Mouse (Mus musculus): ENCODE measurements around the gene Ipmk. TPM values are rescaled to one million over a fixed set of nuclear protein-coding genes. Genes with fewer than 3 reads are reported as not detected.

The Ipmk gene
- polyA plus RNA-seq, 1 experiment, result 31.1 TPM

DNA sequence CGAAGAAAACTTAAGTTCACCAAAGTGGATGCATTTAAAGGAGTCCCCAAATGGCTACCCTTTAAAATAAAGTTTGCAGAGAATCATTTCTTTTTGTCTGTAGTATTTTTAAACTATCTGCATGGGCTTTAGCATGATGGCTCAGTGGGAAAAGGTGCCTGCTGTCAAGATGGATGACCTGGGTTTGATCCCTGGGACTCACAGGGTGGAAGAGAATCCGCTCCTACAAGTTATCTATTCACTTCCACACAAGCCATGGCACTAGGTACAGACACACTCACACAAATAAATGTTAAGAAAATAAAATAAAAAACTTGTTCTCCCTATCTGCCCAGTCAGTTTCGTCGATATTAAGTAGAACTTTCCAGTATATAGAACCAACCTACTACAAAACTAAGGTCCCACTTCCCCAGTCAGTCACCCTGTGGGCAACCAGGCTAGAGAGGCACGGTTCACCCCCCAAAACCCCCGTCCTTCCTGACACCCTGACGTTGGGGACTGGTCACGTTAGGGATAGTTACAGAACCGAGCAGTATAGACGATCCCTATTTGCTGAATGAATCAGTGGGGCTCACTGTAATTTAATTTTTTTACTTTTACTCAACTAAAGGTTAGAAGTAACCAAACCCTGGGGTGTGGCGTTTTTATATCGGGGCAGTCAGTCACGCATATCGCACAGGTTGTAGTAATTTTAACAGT is 3.8 kb upstream of the Ipmk start:
- Histone ChIP-seq H3K27ac (ENCODE audit: insufficient read depth, low read depth, low read length) (peak overlapping the region; percentile 96), H3K27me3 (replicated peaks; ENCODE audit: control insufficient read depth, insufficient read depth, low read length) (no peaks in the 10 kb centered on the region), H3K4me1 (ENCODE audit: control insufficient read depth, insufficient read depth, low read length) (peaks cover 35% of the 10 kb centered on the region), H3K36me3 (ENCODE audit: control insufficient read depth, insufficient read depth, low read length) (no peaks in the 10 kb centered on the region), H3K4me3 (ENCODE audit: insufficient read depth, low read depth, low read length) (peak overlapping the region; percentile 85)
- 22% methylated on average over 14 of the region's 14 CpGs for WGBS
- no peak for DNase-seq
- TF ChIP-seq POLR2A (IDR thresholded peaks at IDR 0.05; ENCODE audit: low read depth, low read length) (no peak), CTCF (conservative IDR thresholded peaks at IDR 0.05; ENCODE audit: insufficient read depth, insufficient read length, low read depth, low read length) (no peak)

DNA sequence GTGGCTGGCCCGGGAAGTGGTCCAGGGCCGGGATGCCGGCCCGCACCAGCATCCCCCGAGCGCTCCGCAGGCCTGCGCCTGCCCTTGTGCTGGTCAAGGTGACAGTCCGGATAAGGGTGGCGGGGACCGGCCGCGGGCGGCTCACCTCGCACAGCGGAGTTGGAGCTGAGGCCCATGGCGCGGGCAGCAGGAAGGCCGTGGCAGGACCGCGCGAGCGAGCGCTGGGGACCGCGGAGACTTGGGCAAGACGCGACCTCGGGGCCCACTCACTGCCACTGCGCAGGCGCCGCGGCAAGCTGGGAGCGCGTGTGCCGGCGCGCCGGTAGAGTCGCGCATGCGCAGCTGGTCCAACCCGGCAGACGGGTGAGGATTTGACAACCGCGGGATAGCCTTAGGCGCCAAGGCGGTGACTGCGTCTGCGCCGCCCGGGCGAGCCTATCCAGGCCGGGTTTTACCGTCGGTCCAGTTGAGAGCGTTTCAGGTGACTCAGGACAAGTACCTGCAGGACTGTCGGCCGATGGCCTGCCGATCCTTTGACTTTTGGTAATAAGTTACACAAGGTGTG is 2.9 kb upstream of the Ipmk start, which contains the start of gene Cisd1:
TSS of gene Cisd1 (minus strand) at position 376 of the 565 bp plus-strand sequence.
- TF ChIP-seq CTCF (conservative IDR thresholded peaks at IDR 0.05; ENCODE audit: insufficient read depth, insufficient read length, low read depth, low read length) (no peak), POLR2A (IDR thresholded peaks at IDR 0.05; ENCODE audit: low read depth, low read length) (peak; percentile 42)
- peaks cover 31% of the 10 kb centered on the region for H3K4me1 ChIP-seq (ENCODE audit: control insufficient read depth, insufficient read depth, low read length)
- H3K27ac ChIP-seq (ENCODE audit: insufficient read depth, low read depth, low read length), result peak within 1 kb of the TSS; percentile 96
- no peaks in the 10 kb centered on the region for H3K27me3 ChIP-seq (replicated peaks; ENCODE audit: control insufficient read depth, insufficient read depth, low read length)
- peak; percentile 98 for DNase-seq
- H3K4me3 ChIP-seq (ENCODE audit: insufficient read depth, low read depth, low read length), result peak within 1 kb of the TSS; percentile 85
- H3K36me3 ChIP-seq (ENCODE audit: control insufficient read depth, insufficient read depth, low read length), result no peaks in the 10 kb centered on the region
- 1% methylated on average over 60 of the region's 60 CpGs for WGBS

- WGBS, result 39% methylated on average over 2 of the region's 2 CpGs
- no peaks in the 10 kb centered on the region for H3K36me3 ChIP-seq (ENCODE audit: control insufficient read depth, insufficient read depth, low read length)
- TF ChIP-seq POLR2A (IDR thresholded peaks at IDR 0.05; ENCODE audit: low read depth, low read length), result no peak
- peaks cover 18% of the 10 kb centered on the region for H3K4me1 ChIP-seq (ENCODE audit: control insufficient read depth, insufficient read depth, low read length)
- H3K4me3 ChIP-seq (ENCODE audit: insufficient read depth, low read depth, low read length), result no peak overlapping the region
- DNase-seq, result no peak
- no peaks in the 10 kb centered on the region for H3K27me3 ChIP-seq (replicated peaks; ENCODE audit: control insufficient read depth, insufficient read depth, low read length)
- H3K27ac ChIP-seq (ENCODE audit: insufficient read depth, low read depth, low read length), result no peak overlapping the region
Measured at GRCm38 (mm10) chr10:71346106-71346505, 1.5 kb upstream of the Ipmk start.

- peak; percentile 69 for DNase-seq
- peak overlapping the region; percentile 58 for H3K27ac ChIP-seq (ENCODE audit: insufficient read depth, low read depth, low read length)
- 12% methylated on average over 13 of the region's 13 CpGs for WGBS
- TF ChIP-seq POLR2A (IDR thresholded peaks at IDR 0.05; ENCODE audit: low read depth, low read length) (no peak), CTCF (conservative IDR thresholded peaks at IDR 0.05; ENCODE audit: insufficient read depth, insufficient read length, low read depth, low read length) (peak; percentile 22; the same call in 1 of the 2 replicates)
- H3K4me1 ChIP-seq (ENCODE audit: control insufficient read depth, insufficient read depth, low read length), result peaks cover 12% of the 10 kb centered on the region
- H3K36me3 ChIP-seq (ENCODE audit: control insufficient read depth, insufficient read depth, low read length), result no peaks in the 10 kb centered on the region
- H3K27me3 ChIP-seq (replicated peaks; ENCODE audit: control insufficient read depth, insufficient read depth, low read length), result no peaks in the 10 kb centered on the region
- H3K4me3 ChIP-seq (ENCODE audit: insufficient read depth, low read depth, low read length), result peak overlapping the region; percentile 65
Measured at GRCm38 (mm10) chr10:71346722-71347508, 648 bp upstream of the Ipmk start.

DNA sequence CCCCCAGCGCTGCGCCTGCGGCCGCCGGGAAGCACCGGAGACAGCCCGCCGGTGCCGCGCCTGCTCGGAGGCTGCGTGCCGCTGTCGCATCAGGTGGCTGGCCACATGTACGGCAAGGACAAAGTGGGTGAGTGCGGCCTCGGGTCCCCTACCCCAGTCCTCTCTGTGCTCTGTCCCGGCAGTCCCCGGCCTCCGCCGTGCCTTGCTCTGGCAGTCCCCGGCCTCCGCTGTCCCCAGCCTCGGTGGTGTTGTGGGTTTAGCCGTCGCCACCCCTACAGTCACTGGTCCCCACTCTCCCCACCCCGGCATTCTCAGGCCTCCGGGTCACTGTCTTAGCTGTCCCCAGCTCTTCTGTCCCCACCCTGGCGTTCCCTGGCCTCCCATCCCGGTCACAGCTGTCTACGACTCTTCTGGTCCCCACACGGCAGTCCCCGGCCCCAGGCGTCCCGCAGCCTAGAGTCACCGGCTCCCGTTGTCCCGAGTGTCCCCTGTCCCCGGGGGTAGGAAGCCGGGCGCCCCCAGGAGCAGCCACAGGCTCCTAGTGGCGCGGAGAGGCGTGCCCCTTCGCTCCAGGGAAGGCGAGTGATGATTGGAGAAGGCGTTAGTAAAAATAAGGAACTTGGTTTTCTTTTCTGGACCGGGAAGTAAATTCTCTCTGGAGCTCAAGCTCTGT is 537 bp downstream of the Ipmk start:
- no peaks in the 10 kb centered on the region for H3K27me3 ChIP-seq (replicated peaks; ENCODE audit: control insufficient read depth, insufficient read depth, low read length)
- H3K4me1 ChIP-seq (ENCODE audit: control insufficient read depth, insufficient read depth, low read length), result peaks cover 8% of the 10 kb centered on the region
- TF ChIP-seq CTCF (conservative IDR thresholded peaks at IDR 0.05; ENCODE audit: insufficient read depth, insufficient read length, low read depth, low read length) (no peak), POLR2A (IDR thresholded peaks at IDR 0.05; ENCODE audit: low read depth, low read length) (no peak)
- 2% methylated on average over 48 of the region's 48 CpGs for WGBS
- H3K36me3 ChIP-seq (ENCODE audit: control insufficient read depth, insufficient read depth, low read length), result no peaks in the 10 kb centered on the region
- peak overlapping the region; percentile 79 for H3K4me3 ChIP-seq (ENCODE audit: insufficient read depth, low read depth, low read length)
- DNase-seq, result peak; percentile 59
- H3K27ac ChIP-seq (ENCODE audit: insufficient read depth, low read depth, low read length), result peak overlapping the region; percentile 77

GRCm38 (mm10) chr10:71348637-71349280 is 1.2 kb downstream of the Ipmk start:
- 9% methylated on average over 16 of the region's 16 CpGs for WGBS
- peak overlapping the region; percentile 79 for H3K4me3 ChIP-seq (ENCODE audit: insufficient read depth, low read depth, low read length)
- no peak for DNase-seq
- TF ChIP-seq CTCF (conservative IDR thresholded peaks at IDR 0.05; ENCODE audit: insufficient read depth, insufficient read length, low read depth, low read length) (no peak), POLR2A (IDR thresholded peaks at IDR 0.05; ENCODE audit: low read depth, low read length) (no peak)
- no peak overlapping the region; the same call in 1 of the 2 replicates for H3K27ac ChIP-seq (ENCODE audit: insufficient read depth, low read depth, low read length)
- H3K36me3 ChIP-seq (ENCODE audit: control insufficient read depth, insufficient read depth, low read length), result no peaks in the 10 kb centered on the region
- peaks cover 8% of the 10 kb centered on the region for H3K4me1 ChIP-seq (ENCODE audit: control insufficient read depth, insufficient read depth, low read length)
- no peaks in the 10 kb centered on the region for H3K27me3 ChIP-seq (replicated peaks; ENCODE audit: control insufficient read depth, insufficient read depth, low read length)
